Mouse (Mus musculus) MEL (cell line): ENCODE data around the gene Zcchc14. TPM values are rescaled to one million over a fixed set of nuclear protein-coding genes. Genes with fewer than 3 reads are reported as not detected.

ENCODE experiments used
- DNase-seq: peaks from one replicate; pipeline ENCODE4 v3.0.0; 2011; ENCODE audit warnings: low read depth, low spot score
- H3K27ac ChIP-seq: 2 replicates; pipeline ENCODE4 v1.5.1; 2012; ENCODE audit warnings: low read depth, mild to moderate bottlenecking, control low read depth, low read length, moderate library complexity; ENCODE audit not compliant: control insufficient read depth
- H3K27me3 ChIP-seq, 2 experiments: fragments of 150-350 bp in 1 of 2; sonication (generic) in 1 of 2; 2 replicates each; pipeline ENCODE4 v1.6.1; 2012; ENCODE audit warnings: low read length in 2 of 2, mild to moderate bottlenecking in 2 of 2, improper control_type of control experiment in 1 of 2, moderate library complexity in 1 of 2; ENCODE audit not compliant: insufficient read depth in 2 of 2, control insufficient read depth in 1 of 2
- H3K36me3 ChIP-seq, 2 experiments: 2 replicates each; pipeline ENCODE4 v1.6.1; 2012 to 2014; ENCODE audit warnings: low read length in 2 of 2, improper control_type of control experiment in 1 of 2, inconsistent platforms in 1 of 2, mild to moderate bottlenecking in 1 of 2; ENCODE audit not compliant: insufficient read depth in 2 of 2, control insufficient read depth in 1 of 2
- H3K4me1 ChIP-seq, 2 experiments: fragments of 150-350 bp in 1 of 2; sonication (generic) in 1 of 2; 2 replicates each; pipeline ENCODE4 v1.6.1; 2012; ENCODE audit warnings: low read length in 2 of 2, improper control_type of control experiment in 1 of 2, mild to moderate bottlenecking in 1 of 2; ENCODE audit not compliant: insufficient read depth in 2 of 2, control insufficient read depth in 1 of 2
- H3K4me3 ChIP-seq, 2 experiments: fragments of 150-350 bp in 1 of 2; sonication (generic) in 1 of 2; 2 replicates each; pipeline ENCODE4 v1.5.1; 2012; ENCODE audit warnings: low read depth in 2 of 2, low read length in 2 of 2, mild to moderate bottlenecking in 2 of 2, moderate library complexity in 2 of 2, control low read depth in 1 of 2, improper control_type of control experiment in 1 of 2; ENCODE audit not compliant: control insufficient read depth in 1 of 2, insufficient read depth in 1 of 2
- H3K79me2 ChIP-seq: 2 replicates; pipeline ENCODE4 v1.6.1; 2012; ENCODE audit warnings: mild to moderate bottlenecking, low read length, moderate library complexity; ENCODE audit not compliant: control insufficient read depth, poor library complexity, insufficient read depth
- H3K9ac ChIP-seq: 2 replicates; pipeline ENCODE4 v1.6.1; 2012; ENCODE audit warnings: low read depth, mild to moderate bottlenecking, control low read depth, low read length, moderate library complexity; ENCODE audit not compliant: control insufficient read depth, poor library complexity, severe bottlenecking
- H3K9me3 ChIP-seq: fragments of 150-350 bp; sonication (generic); replicated peaks from 2 replicates; pipeline ENCODE4 v1.6.1; 2012; ENCODE audit warnings: mild to moderate bottlenecking, low read length, improper control_type of control experiment, moderate library complexity; ENCODE audit not compliant: insufficient read depth
- CHD1 ChIP-seq: IDR thresholded peaks from 2 replicates; pipeline ENCODE4 v1.6.1; 2012; ENCODE audit warnings: low read depth, mild to moderate bottlenecking, inconsistent platforms, low read length, improper control_type of control experiment
- CHD2 ChIP-seq: IDR thresholded peaks from 2 replicates; pipeline ENCODE4 v1.6.1; 2011; ENCODE audit warnings: low read length, improper control_type of control experiment
- CTCF ChIP-seq, 3 experiments: IDR thresholded peaks in 2 of 3; conservative IDR thresholded peaks in 1 of 3; 2 replicates each; pipeline ENCODE4 v1.5.1; 2011 to 2012; ENCODE audit warnings: low read length in 3 of 3, low read depth in 2 of 3, mild to moderate bottlenecking in 2 of 3, improper control_type of control experiment in 1 of 3, inconsistent platforms in 1 of 3, mixed read lengths in 1 of 3, moderate library complexity in 1 of 3; ENCODE audit not compliant: control insufficient read depth in 1 of 3, insufficient read depth in 1 of 3, poor library complexity in 1 of 3, severe bottlenecking in 1 of 3
- GABPA ChIP-seq: IDR thresholded peaks from 2 replicates; pipeline ENCODE4 v1.6.1; 2012; ENCODE audit warnings: low read depth, mild to moderate bottlenecking, inconsistent platforms, low read length, improper control_type of control experiment, moderate library complexity
- GATA1 ChIP-seq: IDR thresholded peaks from 2 replicates; pipeline ENCODE4 v1.6.1; 2011; ENCODE audit warnings: low read depth, low read length, improper control_type of control experiment
- MAFK ChIP-seq: IDR thresholded peaks from 2 replicates; pipeline ENCODE4 v1.6.1; 2011; ENCODE audit warnings: low read depth, mild to moderate bottlenecking, low read length, improper control_type of control experiment, borderline replicate concordance
- MEF2A ChIP-seq: IDR thresholded peaks from 2 replicates; pipeline ENCODE4 v1.6.1; 2014; ENCODE audit warnings: low read depth, mild to moderate bottlenecking, inconsistent platforms, low read length, improper control_type of control experiment; ENCODE audit not compliant: poor library complexity, insufficient replicate concordance, severe bottlenecking; ENCODE audit errors: extremely low read depth
- MYB ChIP-seq: IDR thresholded peaks from 2 replicates; pipeline ENCODE4 v1.6.1; 2011; ENCODE audit warnings: mild to moderate bottlenecking, low read depth, low read length, improper control_type of control experiment
- MYC ChIP-seq: IDR thresholded peaks from 2 replicates; pipeline ENCODE4 v1.6.1; 2011; ENCODE audit warnings: low read depth, mild to moderate bottlenecking, low read length, improper control_type of control experiment, moderate library complexity
- NELFE ChIP-seq: IDR thresholded peaks from 2 replicates; pipeline ENCODE4 v1.6.1; 2011; ENCODE audit warnings: low read depth, low read length, improper control_type of control experiment
- NRF1 ChIP-seq: IDR thresholded peaks from 2 replicates; pipeline ENCODE4 v1.6.1; 2014; ENCODE audit warnings: low read depth, mild to moderate bottlenecking, inconsistent platforms, low read length, improper control_type of control experiment, moderate library complexity; ENCODE audit not compliant: poor library complexity, insufficient read depth, severe bottlenecking
- POLR2AphosphoS2 ChIP-seq: IDR thresholded peaks from 2 replicates; pipeline ENCODE4 v1.6.1; 2011; ENCODE audit warnings: low read length, improper control_type of control experiment
- POLR2AphosphoS5 ChIP-seq: IDR thresholded peaks from 2 replicates; pipeline ENCODE4 v1.6.1; 2012; ENCODE audit warnings: low read depth, borderline replicate concordance, mild to moderate bottlenecking, inconsistent platforms, low read length, moderate library complexity, mixed read lengths
- RAD21 ChIP-seq: IDR thresholded peaks from 2 replicates; pipeline ENCODE4 v1.6.1; 2011; ENCODE audit warnings: mild to moderate bottlenecking, low read depth, low read length, improper control_type of control experiment
- RCOR1 ChIP-seq: IDR thresholded peaks from 2 replicates; pipeline ENCODE4 v1.6.1; 2012; ENCODE audit warnings: low read depth, mild to moderate bottlenecking, inconsistent platforms, low read length, improper control_type of control experiment
- TBP ChIP-seq: IDR thresholded peaks from 2 replicates; pipeline ENCODE4 v1.8.0; 2011; ENCODE audit warnings: low read depth, low read length, improper control_type of control experiment
- UBTF ChIP-seq: IDR thresholded peaks from 2 replicates; pipeline ENCODE4 v1.6.1; 2012; ENCODE audit warnings: low read depth, mild to moderate bottlenecking, inconsistent platforms, low read length, improper control_type of control experiment, moderate library complexity, borderline replicate concordance; ENCODE audit not compliant: insufficient read depth
- ZC3H11A ChIP-seq: IDR thresholded peaks from 2 replicates; pipeline ENCODE4 v1.6.1; 2012; ENCODE audit warnings: low read depth, mild to moderate bottlenecking, inconsistent platforms, low read length, improper control_type of control experiment
- ZNF384 ChIP-seq: IDR thresholded peaks from 2 replicates; pipeline ENCODE4 v1.6.1; 2012; ENCODE audit warnings: low read depth, mild to moderate bottlenecking, inconsistent platforms, low read length, improper control_type of control experiment
- polyA plus RNA-seq, 2 experiments: library from polyadenylated mRNA; stranded (reverse) in 1 of 2; unstranded in 1 of 2; fragments of >175 nt in 1 of 2; fragments of >200 nt in 1 of 2; gene quantifications; 2 replicates each; pipeline versions ENCODE4 v1.2.1 to v1.2.4; 2012; ENCODE audit warnings: low replicate concordance in 2 of 2, low read depth in 1 of 2; ENCODE audit not compliant: insufficient read length in 2 of 2, insufficient read depth in 1 of 2, missing spikeins in 1 of 2
- total RNA-seq: library from RNA; depleted of rRNA; stranded (reverse); fragments of 300-350 nt; gene quantifications from 2 replicates; pipeline ENCODE4 v1.2.3, GENCODE M21; 2012

Gene Zcchc14
- total and polyA plus RNA-seq, 3 experiments: 0.04 to 0.11 TPM; not detected in 1

DNA sequence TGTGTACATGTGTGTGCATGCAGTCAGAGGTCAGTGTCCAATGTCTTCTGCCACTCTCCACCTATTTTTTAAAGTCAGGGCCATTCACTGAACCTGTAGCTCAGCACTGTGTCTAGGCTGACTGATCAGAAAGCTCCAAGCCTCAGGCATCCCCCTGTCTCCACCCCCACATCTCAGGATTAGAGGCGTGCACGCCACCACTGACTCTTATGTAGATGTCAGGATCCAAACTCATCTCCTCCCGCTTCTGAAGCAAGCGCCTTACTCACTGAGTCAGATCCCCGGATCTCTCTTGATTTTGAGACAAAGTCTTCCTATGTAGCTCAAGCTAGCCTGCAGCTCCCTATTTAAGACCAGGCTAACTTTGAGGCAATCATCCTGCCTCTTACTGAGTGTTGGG is 26.0 kb upstream of the Zcchc14 start:
- no peak overlapping the region for H3K9ac ChIP-seq
- no peaks in the 10 kb centered on the region for H3K79me2 ChIP-seq
- no peaks in the 10 kb centered on the region for H3K36me3 ChIP-seq
- no peak overlapping the region for H3K4me3 ChIP-seq
- H3K27me3 ChIP-seq: no peaks in the 10 kb centered on the region; a peak in 1 of 4 replicates
- no peak for DNase-seq
- no peak overlapping the region for H3K27ac ChIP-seq
- H3K9me3 ChIP-seq: no peaks in the 10 kb centered on the region
- no peaks in the 10 kb centered on the region for H3K4me1 ChIP-seq
- TF ChIP-seq UBTF (no peak), ZNF384 (no peak), CTCF (IDR thresholded peaks at IDR 0.05 in 2 of 3, conservative IDR thresholded peaks at IDR 0.05 in 1 of 3; ENCODE audit: control insufficient read depth in 1 of 3, insufficient read depth in 1 of 3, low read depth in 2 of 3, low read length in 3 of 3, poor library complexity in 1 of 3, severe bottlenecking in 1 of 3) (no peak), MYC (no peak), RCOR1 (no peak), TBP (no peak), MEF2A (no peak), RAD21 (no peak), MAFK (no peak)

DNA sequence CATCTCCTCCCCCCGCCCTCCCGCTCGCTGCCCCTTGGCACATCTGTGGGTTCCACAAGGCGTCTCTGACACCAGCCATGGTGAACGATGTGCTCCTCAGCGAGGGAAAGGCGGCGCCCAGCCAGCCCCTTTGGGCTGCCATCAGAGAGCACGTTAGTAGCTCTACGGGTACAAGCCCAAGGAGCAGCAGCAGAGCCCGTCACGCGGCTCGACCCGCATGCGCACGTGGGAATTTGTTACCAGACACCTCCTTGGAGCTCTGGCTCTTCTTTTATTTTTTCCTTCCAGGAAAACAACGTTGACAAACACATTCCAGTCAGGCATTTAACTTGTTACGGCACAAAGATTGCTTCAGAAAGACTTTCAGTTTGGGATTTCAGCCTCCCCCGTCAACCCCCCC is 23.0 kb upstream of the Zcchc14 start:
- no peaks in the 10 kb centered on the region for H3K79me2 ChIP-seq
- no peaks in the 10 kb centered on the region; a peak in 1 of 4 replicates for H3K27me3 ChIP-seq
- no peak overlapping the region for H3K9ac ChIP-seq
- TF ChIP-seq GATA1 (no peak), CHD1 (no peak), RAD21 (no peak), CHD2 (no peak)
- H3K9me3 ChIP-seq: no peaks in the 10 kb centered on the region
- H3K4me1 ChIP-seq: no peaks in the 10 kb centered on the region
- no peak overlapping the region for H3K4me3 ChIP-seq
- no peak for DNase-seq
- H3K36me3 ChIP-seq: no peaks in the 10 kb centered on the region
- H3K27ac ChIP-seq: no peak overlapping the region

DNA sequence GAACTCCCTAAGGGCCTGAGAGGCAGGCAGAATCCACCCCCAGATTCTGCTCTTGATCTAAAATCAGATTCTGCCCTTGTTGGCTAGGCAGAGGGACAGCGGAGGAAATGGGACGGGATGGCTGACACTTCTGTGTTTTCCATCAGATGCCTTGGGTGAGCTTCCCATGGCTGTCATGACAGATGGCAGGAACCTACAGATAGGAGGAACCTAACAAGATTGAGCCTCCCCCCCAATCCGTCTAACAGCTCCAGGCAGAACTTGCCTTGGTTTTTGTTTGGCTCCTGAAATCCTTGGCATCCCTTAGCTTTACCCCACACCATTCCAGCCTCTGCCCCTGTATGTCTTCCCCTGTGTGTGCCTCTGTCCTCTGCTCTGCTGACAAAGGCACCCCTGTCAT is 22.5 kb upstream of the Zcchc14 start:
- H3K79me2 ChIP-seq: no peaks in the 10 kb centered on the region
- H3K4me1 ChIP-seq: no peaks in the 10 kb centered on the region
- H3K27ac ChIP-seq: no peak overlapping the region
- H3K27me3 ChIP-seq: no peaks in the 10 kb centered on the region; a peak in 1 of 4 replicates
- no peak overlapping the region for H3K4me3 ChIP-seq
- no peaks in the 10 kb centered on the region for H3K36me3 ChIP-seq
- no peak for DNase-seq
- H3K9me3 ChIP-seq: no peaks in the 10 kb centered on the region
- no peak overlapping the region for H3K9ac ChIP-seq
- TF ChIP-seq MEF2A (no peak), MYB (no peak), ZC3H11A (no peak), POLR2AphosphoS5 (no peak), MAFK (no peak), RAD21 (no peak), GABPA (no peak), NRF1 (no peak), POLR2AphosphoS2 (no peak), NELFE (no peak)
